Mouse (Mus musculus) heart, adult 2 months (tissue): ENCODE results near the gene Apoc1. TPM values are rescaled to one million over a fixed set of nuclear protein-coding genes. Genes with fewer than 3 reads are reported as not detected.
A peak's percentile ranks its signal among the peaks of the same experiment; 100 is the strongest.

ENCODE experiments used
- DNase-seq, 2 experiments: peaks; one replicate each; pipeline ENCODE4 v3.0.0; 2021
- H3K27ac ChIP-seq: fragments of 200-600 bp; 2 replicates; pipeline ENCODE4 v1.8.1; 2022
- H3K27me3 ChIP-seq: fragments of 200-500 bp; 2 replicates; pipeline ENCODE4 v1.6.1; 2012; ENCODE audit warnings: mild to moderate bottlenecking, low read length, inconsistent platforms, mixed read lengths; ENCODE audit not compliant: control insufficient read depth, insufficient read depth
- H3K36me3 ChIP-seq: fragments of 200-500 bp; 2 replicates; pipeline ENCODE4 v1.6.1; 2012; ENCODE audit warnings: low read length, inconsistent platforms; ENCODE audit not compliant: control insufficient read depth, insufficient read depth
- H3K4me1 ChIP-seq: fragments of 200-500 bp; 2 replicates; pipeline ENCODE4 v1.6.1; 2011; ENCODE audit warnings: low read length; ENCODE audit not compliant: control insufficient read depth, insufficient read depth
- H3K4me3 ChIP-seq: fragments of 200-600 bp; 2 replicates; pipeline ENCODE4 v1.8.1; 2022
- H3K79me2 ChIP-seq: fragments of 200-500 bp; replicated peaks from 2 replicates; pipeline ENCODE4 v1.6.1; 2012; ENCODE audit warnings: mild to moderate bottlenecking, inconsistent platforms, low read length, moderate library complexity, mixed read lengths; ENCODE audit not compliant: control insufficient read depth, insufficient read depth
- H3K9ac ChIP-seq: fragments of 200-500 bp; 2 replicates; pipeline ENCODE4 v1.6.1; 2012; ENCODE audit warnings: low read depth, mild to moderate bottlenecking, control low read depth, inconsistent platforms, low read length, mixed read lengths
- CTCF ChIP-seq: fragments of 200-600 bp; IDR thresholded peaks from 2 replicates; pipeline ENCODE4 v1.8.1; 2022; ENCODE audit warnings: antibody characterized with exemption, mild to moderate bottlenecking, moderate library complexity
- EP300 ChIP-seq: fragments of 200-500 bp; IDR thresholded peaks from 2 replicates; pipeline ENCODE4 v1.6.1; 2011; ENCODE audit warnings: low read depth, low read length, control low read depth; ENCODE audit not compliant: insufficient read depth
- POLR2A ChIP-seq: fragments of 200-500 bp; IDR thresholded peaks from 2 replicates; pipeline ENCODE4 v1.6.1; 2011; ENCODE audit warnings: mild to moderate bottlenecking, low read depth, low read length, control low read depth; ENCODE audit not compliant: insufficient read depth
- WGBS: fragments of 180-500 bp; shearing (Covaris S2); methylation state at CpG from one replicate; pipeline ENCODE4 v1.1.7; 2018; 5-methylcytosine and 5-hydroxymethylcytosine counted together
- intact Hi-C: fragments of 180-260 bp; cut with DNase I; formaldehyde crosslinking; loops from one replicate; pipeline ENCODE4 v1.15.1; 2025
- long read RNA-seq: library from polyadenylated mRNA; stranded (forward); transcript quantifications from one replicate; pipeline ENCODE4 v2.0.0, GENCODE M21; 2021
- polyA plus RNA-seq: library from polyadenylated mRNA; depleted of rRNA; stranded (reverse); fragments of >200 nt; gene quantifications from 2 replicates; pipeline ENCODE4 v1.2.3, GENCODE M21; 2012; rRNA removed
- total RNA-seq, 2 experiments: library from RNA; stranded (reverse); gene quantifications; 2 replicates each; pipeline ENCODE4 v1.2.3; 2021

Gene Apoc1
- total RNA-seq (1 to 10 TPM; 2.7 to 4.2 TPM), polyA plus RNA-seq (3.1 and 7.2 TPM in 2 replicates)
- long read RNA-seq, partial matches to known transcripts: 0 of 2 reads
- long read RNA-seq, other reads (novel, unspliced or antisense): 0 of 2 reads

GRCm38 (mm10) chr7:19691873-19692865 lies at the start of gene Apoc1:
Gene Apoc1 (minus strand): TSS chr7:19692660.
- Histone ChIP-seq H3K27ac (no peak within 1 kb of the TSS; the same call in 1 of the 2 replicates), H3K79me2 (no peaks in the 10 kb centered on the region), H3K4me3 (no peak within 1 kb of the TSS), H3K4me1 (peaks cover 5% of the 10 kb centered on the region), H3K9ac (no peak within 1 kb of the TSS), H3K27me3 (no peaks in the 10 kb centered on the region), H3K36me3 (no peaks in the 10 kb centered on the region)
- WGBS: 66% methylated on average over 28 of the region's 28 CpGs
- no peak for TF ChIP-seq EP300
- TF ChIP-seq CTCF: no peak
- TF ChIP-seq POLR2A: no peak
- no peak for DNase-seq
- intact Hi-C loops: no loop called here

DNA sequence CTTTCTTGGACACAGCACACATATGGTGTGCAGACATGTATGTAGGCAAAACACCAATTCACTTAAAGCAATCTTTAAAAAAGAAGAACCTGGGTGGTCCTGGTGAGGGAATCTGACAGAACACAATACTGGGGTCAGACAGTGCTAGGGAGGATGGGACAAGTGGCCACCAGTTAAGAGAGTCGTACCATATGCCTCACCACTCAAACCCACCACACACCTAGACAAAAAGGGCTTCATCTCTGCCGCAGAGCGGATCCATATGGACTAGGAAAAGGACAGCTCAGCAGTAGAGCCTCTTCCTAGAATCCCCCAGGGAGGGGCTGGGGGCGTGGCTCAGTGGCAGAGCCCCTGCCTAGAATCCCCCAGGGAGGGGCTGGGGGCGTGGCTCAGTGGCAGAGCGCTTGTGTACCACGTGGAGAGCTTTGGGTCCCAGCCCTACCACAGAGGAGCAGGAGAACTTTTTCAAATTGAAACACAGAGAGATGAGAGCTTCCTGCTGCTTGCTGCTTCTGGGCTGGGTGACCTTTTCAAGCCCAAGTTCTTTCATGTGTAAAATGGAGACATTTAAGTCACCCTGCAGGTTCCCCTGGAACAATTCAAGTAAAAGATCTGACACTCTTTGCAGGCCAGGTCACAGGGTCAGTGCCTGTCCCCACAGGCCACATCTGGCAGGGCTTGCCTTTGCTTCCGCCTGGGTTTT lies 49.0 kb upstream of the Apoc1 start:
- intact Hi-C loops: loop anchor here (2.0 kb wide), 1 partner anchor 17 kb away; no protein-coding TSS in a partner anchor
- Histone ChIP-seq H3K27me3 (no peaks in the 10 kb centered on the region), H3K4me3 (no peak overlapping the region), H3K9ac (no peak overlapping the region), H3K27ac (no peak overlapping the region), H3K79me2 (no peaks in the 10 kb centered on the region; the same call in 1 of the 2 replicates), H3K4me1 (peaks cover 8% of the 10 kb centered on the region), H3K36me3 (no peaks in the 10 kb centered on the region)
- DNase-seq: peak in 1 of 2 experiments; percentile 30
- 39% methylated on average over 8 of the region's 8 CpGs for WGBS
- TF ChIP-seq EP300 (no peak), CTCF (no peak), POLR2A (no peak)

DNA sequence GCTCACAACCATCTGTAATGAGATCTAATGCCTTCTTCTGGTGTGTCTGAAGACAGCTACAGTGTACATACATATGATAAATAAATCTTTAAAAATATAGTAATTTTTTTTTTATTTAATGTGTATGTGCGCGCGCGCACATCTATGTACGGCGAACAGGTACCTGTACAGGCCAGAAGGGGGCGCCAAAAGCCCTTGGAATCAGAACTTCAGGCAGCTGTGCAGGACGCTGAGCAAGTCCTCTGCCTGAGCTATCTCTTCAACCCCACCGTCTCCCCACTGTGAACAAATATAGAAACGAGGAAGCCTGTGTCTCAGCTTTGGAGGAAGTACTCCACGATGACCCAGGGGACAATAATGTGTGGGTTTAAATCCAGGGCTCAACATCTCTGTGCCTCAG lies 47.8 kb upstream of the Apoc1 start:
- DNase-seq: no peak
- Histone ChIP-seq H3K4me1 (peaks cover 5% of the 10 kb centered on the region), H3K79me2 (no peaks in the 10 kb centered on the region; the same call in 1 of the 2 replicates), H3K27me3 (no peaks in the 10 kb centered on the region), H3K27ac (no peak overlapping the region), H3K4me3 (no peak overlapping the region), H3K9ac (no peak overlapping the region), H3K36me3 (no peaks in the 10 kb centered on the region)
- WGBS: 72% methylated on average over 11 of the region's 11 CpGs
- TF ChIP-seq EP300 (no peak), CTCF (peak; percentile 54)
- intact Hi-C loops: no loop called here

- H3K9ac ChIP-seq: no peak overlapping the region
- H3K36me3 ChIP-seq: no peaks in the 10 kb centered on the region
- no peaks in the 10 kb centered on the region; the same call in 1 of the 2 replicates for H3K79me2 ChIP-seq
- H3K4me1 ChIP-seq: peaks cover under 1% of the 10 kb centered on the region; the same call in 1 of the 2 replicates
- intact Hi-C loops: no loop called here
- H3K4me3 ChIP-seq: no peak overlapping the region
- no peak overlapping the region for H3K27ac ChIP-seq
- TF ChIP-seq CTCF (peak; percentile 44), POLR2A (no peak)
- no peak for DNase-seq
- no peaks in the 10 kb centered on the region for H3K27me3 ChIP-seq
- 93% methylated on average over 3 of the region's 3 CpGs for WGBS
Measured at GRCm38 (mm10) chr7:19738771-19739170, 46.3 kb upstream of the Apoc1 start.

DNA sequence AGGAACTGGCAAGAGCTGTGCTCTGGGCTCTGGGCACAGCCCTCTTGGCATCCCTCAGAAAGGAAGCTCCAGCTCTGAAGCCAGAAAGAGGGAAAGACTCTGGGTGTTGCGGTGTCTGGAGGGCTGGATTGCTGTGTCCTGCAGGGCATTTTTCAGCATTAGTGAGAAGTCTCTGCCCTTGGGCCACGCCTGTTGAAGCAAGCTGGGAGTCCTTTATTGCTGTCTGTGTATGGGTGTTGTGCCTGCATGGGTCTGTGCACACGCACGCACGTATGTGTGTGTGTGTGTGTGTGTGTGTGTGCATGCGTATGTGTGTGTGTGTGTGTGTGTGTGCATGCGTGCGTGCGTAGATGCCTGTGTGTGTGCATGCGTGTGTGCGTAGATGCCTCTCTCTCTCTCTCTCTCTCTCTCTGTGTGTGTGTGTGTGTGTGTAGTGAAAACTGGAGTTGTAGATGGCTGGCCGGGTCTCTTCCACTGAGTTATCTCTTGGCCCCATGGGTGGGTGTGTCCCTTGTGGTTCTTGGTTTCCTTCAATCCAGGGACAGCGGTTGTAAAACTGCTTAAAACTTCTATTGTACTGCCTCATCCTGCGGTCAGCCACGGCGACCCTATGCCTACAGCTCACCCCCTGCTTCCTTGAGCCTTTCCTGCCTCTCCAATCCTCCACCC lies 44.1 kb upstream of the Apoc1 start:
- Histone ChIP-seq H3K4me1 (peaks cover 3% of the 10 kb centered on the region), H3K4me3 (no peak overlapping the region), H3K27ac (no peak overlapping the region), H3K36me3 (no peaks in the 10 kb centered on the region), H3K27me3 (no peaks in the 10 kb centered on the region), H3K9ac (no peak overlapping the region), H3K79me2 (no peaks in the 10 kb centered on the region)
- WGBS: 69% methylated on average over 16 of the region's 16 CpGs
- no peak for TF ChIP-seq POLR2A
- no peak for TF ChIP-seq CTCF
- TF ChIP-seq EP300: no peak
- DNase-seq: no peak
- intact Hi-C loops: no loop called here
